Mouse (Mus musculus) cerebellum, postnatal 4 days (tissue): ENCODE results near the gene Lipe.

ENCODE experiments used
- DNase-seq, 2 experiments: peaks; one replicate each; pipeline ENCODE4 v3.0.0; 2022; ENCODE audit warnings: low spot score in 2 of 2, mixed read lengths in 1 of 2

The Lipe gene

GRCm38 (mm10) chr7:25385850-25386555 lies 12.5 kb downstream of the Lipe start:
- peak in 1 of 2 experiments; percentile 69 for DNase-seq

GRCm38 (mm10) chr7:25385259-25385658 lies 13.3 kb downstream of the Lipe start:
- DNase-seq = no peak

- no peak for DNase-seq
Measured at GRCm38 (mm10) chr7:25384818-25385217, 13.7 kb downstream of the Lipe start.

- DNase-seq = no peak
Measured at GRCm38 (mm10) chr7:25384318-25384717, 14.2 kb downstream of the Lipe start.

- DNase-seq = no peak
Measured at GRCm38 (mm10) chr7:25383891-25384290, 14.6 kb downstream of the Lipe start.

- DNase-seq = no peak
Measured at GRCm38 (mm10) chr7:25383385-25383784, 15.1 kb downstream of the Lipe start.

GRCm38 (mm10) chr7:25382541-25382940 lies 16.0 kb downstream of the Lipe start:
- no peak for DNase-seq

GRCm38 (mm10) chr7:25381284-25381680 lies 17.2 kb downstream of the Lipe start:
- DNase-seq = no peak

GRCm38 (mm10) chr7:25380392-25381283 lies 17.9 kb downstream of the Lipe start:
- no peak for DNase-seq

- peak in 1 of 2 experiments; percentile 57 for DNase-seq
Measured at GRCm38 (mm10) chr7:25379551-25380351, 18.8 kb downstream of the Lipe start.

GRCm38 (mm10) chr7:25378181-25379100 lies 20.1 kb downstream of the Lipe start:
- no peak for DNase-seq

GRCm38 (mm10) chr7:25377100-25377700 lies 21.3 kb downstream of the Lipe start:
- DNase-seq = no peak

- DNase-seq = peak; percentile 57 to 82
Measured at GRCm38 (mm10) chr7:25376556-25376955, 22.0 kb downstream of the Lipe start.

GRCm38 (mm10) chr7:25372441-25372840 lies 26.1 kb downstream of the Lipe start:
- no peak for DNase-seq

GRCm38 (mm10) chr7:25369058-25369749 lies 29.3 kb downstream of the Lipe start, which contains the start of gene Cnfn:
Cnfn (minus strand) TSS chr7:25369724.
- DNase-seq = no peak

- DNase-seq = no peak
Measured at GRCm38 (mm10) chr7:25368333-25368732, 30.2 kb downstream of the Lipe start.

GRCm38 (mm10) chr7:25367632-25368293 lies 30.7 kb downstream of the Lipe start:
- no peak for DNase-seq

- DNase-seq = no peak
Measured at GRCm38 (mm10) chr7:25365937-25366625, 32.4 kb downstream of the Lipe start.

GRCm38 (mm10) chr7:25363632-25364031 lies 34.9 kb downstream of the Lipe start:
- DNase-seq = no peak
